Mouse (Mus musculus) midbrain, embryonic 14.5 days (tissue): ENCODE data around the gene Lrp1. TPM values are rescaled to one million over a fixed set of nuclear protein-coding genes. Genes with fewer than 3 reads are reported as not detected.

Experiments
- ATAC-seq: fragments of 200-750 bp; cut with Nextera tagmentation; 2 replicates; pipeline ENCODE4 v1.8.0; 2017; ENCODE audit warnings: moderate number of reproducible peaks, moderate library complexity; ENCODE audit not compliant: low FRiP score, low TSS enrichment
- DNase-seq: peaks from one replicate; pipeline ENCODE4 v3.0.0-alpha.2; 2015
- H3K27ac ChIP-seq: fragments of 300-500 bp; sonication (generic); replicated peaks from 2 replicates; pipeline ENCODE4 v1.5.1; 2014; ENCODE audit warnings: mild to moderate bottlenecking, low read depth, low read length, moderate library complexity
- H3K27me3 ChIP-seq: fragments of 300-500 bp; sonication (generic); 2 replicates; pipeline ENCODE4 v1.6.1; 2014; ENCODE audit warnings: low read length, control low read depth, mixed read lengths; ENCODE audit not compliant: control insufficient read depth, insufficient read depth
- H3K36me3 ChIP-seq: fragments of 300-500 bp; sonication (generic); 2 replicates; pipeline ENCODE4 v1.6.1; 2014; ENCODE audit warnings: low read length, control low read depth; ENCODE audit not compliant: control insufficient read depth, insufficient read depth
- H3K4me1 ChIP-seq: fragments of 300-500 bp; sonication (generic); 2 replicates; pipeline ENCODE4 v1.6.1; 2014; ENCODE audit warnings: mild to moderate bottlenecking, antibody characterized with exemption, low read length, control low read depth; ENCODE audit not compliant: control insufficient read depth, insufficient read depth
- H3K4me2 ChIP-seq: fragments of 300-500 bp; sonication (generic); 2 replicates; pipeline ENCODE4 v1.6.1; 2014; ENCODE audit warnings: mild to moderate bottlenecking, low read length, moderate library complexity
- H3K4me3 ChIP-seq: fragments of 300-500 bp; sonication (generic); replicated peaks from 2 replicates; pipeline ENCODE4 v1.5.1; 2014; ENCODE audit warnings: low read depth, low read length
- H3K9ac ChIP-seq: fragments of 300-500 bp; sonication (generic); replicated peaks from 2 replicates; pipeline ENCODE4 v1.6.1; 2014; ENCODE audit warnings: mild to moderate bottlenecking, low read length, moderate library complexity
- H3K9me3 ChIP-seq: fragments of 300-500 bp; sonication (generic); 2 replicates; pipeline ENCODE4 v1.6.1; 2016; ENCODE audit warnings: low read length, control low read depth, mixed read lengths; ENCODE audit not compliant: control insufficient read depth
- WGBS: fragments of 180-500 bp; shearing (Covaris S2); extraction: QIAGEN DNeasy Blood & Tissue Kit; methylation state at CpG from one replicate; pipeline ENCODE4 v1.1.7; 2014; 5-methylcytosine and 5-hydroxymethylcytosine counted together
- polyA plus RNA-seq: library from polyadenylated mRNA; unstranded; fragments of >200 nt; fragmentation: Nextera tagmentation; extraction: Ambion mirVana; gene quantifications from 2 replicates; pipeline ENCODE4 v1.2.1, GENCODE M21; 2014

The Lrp1 gene
- polyA plus RNA-seq, 1 experiment from 2014 or later: 131 TPM

DNA sequence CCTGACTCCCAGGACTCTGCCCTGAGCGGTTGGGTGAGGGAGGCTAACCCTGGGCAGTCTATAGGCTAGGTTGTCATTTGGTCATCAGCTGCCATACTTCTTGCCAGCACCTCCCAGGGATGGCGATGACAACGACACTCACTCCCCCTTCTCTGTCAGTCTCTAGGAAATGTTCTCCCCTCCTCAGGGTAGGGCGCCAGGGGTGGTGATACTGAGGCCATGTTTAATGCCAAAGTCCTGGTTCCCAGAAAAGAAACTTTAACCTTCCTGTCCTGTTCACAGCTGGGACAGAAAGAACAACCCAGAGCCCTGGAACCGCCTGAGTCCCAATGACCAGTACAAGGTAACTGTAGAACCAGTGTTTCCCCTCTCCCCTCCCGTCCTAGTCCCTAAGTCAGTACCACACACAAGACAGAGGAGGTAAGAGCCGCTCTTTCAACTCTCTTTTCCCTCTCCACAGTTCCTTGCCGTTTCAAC lies 104.9 kb downstream of the Lrp1 start:
- H3K4me3 ChIP-seq: no peak overlapping the region
- no peaks in the 10 kb centered on the region for H3K9me3 ChIP-seq
- peaks cover 9% of the 10 kb centered on the region; the same call in 1 of the 2 replicates for H3K27me3 ChIP-seq
- H3K9ac ChIP-seq: no peak overlapping the region
- H3K36me3 ChIP-seq: peaks cover 6% of the 10 kb centered on the region; the same call in 1 of the 2 replicates
- no peak overlapping the region for H3K27ac ChIP-seq
- peaks cover 65% of the 10 kb centered on the region for H3K4me1 ChIP-seq
- 18% methylated on average over 8 of the region's 8 CpGs for WGBS
- no peak for ATAC-seq
- H3K4me2 ChIP-seq: no peak overlapping the region
- DNase-seq: no peak

DNA sequence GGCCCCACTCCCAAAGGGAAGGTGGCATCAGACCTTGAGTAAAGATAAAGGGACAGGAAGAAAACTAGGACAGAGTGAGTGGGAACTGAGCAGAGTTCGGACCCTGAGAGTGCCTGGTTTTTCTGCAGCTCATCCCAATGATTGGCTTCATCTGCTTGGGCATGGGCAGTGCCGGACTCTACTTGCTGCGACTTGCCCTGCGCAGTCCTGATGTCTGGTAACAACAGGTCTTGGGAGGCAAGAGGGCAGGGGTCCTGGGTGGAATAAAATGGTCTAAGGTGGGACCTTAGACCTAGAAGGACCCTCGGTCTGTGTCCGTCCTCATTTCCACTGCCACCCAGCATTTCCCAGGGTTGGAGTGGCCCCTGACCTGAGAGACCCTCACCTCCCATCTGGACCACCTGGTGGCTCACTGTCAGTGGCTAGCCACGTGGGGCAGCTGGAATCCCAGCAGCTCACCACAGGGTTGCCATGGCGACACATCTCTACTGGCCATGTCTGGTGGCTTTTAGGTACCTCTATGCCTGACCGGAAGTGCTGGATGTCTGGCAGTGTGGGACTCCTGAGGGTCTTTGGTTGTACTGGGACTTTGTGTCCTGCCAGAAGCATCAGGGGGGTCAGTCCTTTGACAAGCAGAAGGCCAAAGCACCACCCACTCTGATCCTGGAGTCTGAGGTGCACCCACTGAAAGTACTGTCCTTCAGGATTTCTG lies 105.5 kb downstream of the Lrp1 start:
- DNase-seq (no peak), ATAC-seq (no peak)
- H3K9me3 ChIP-seq: no peaks in the 10 kb centered on the region
- H3K4me1 ChIP-seq: peaks cover 67% of the 10 kb centered on the region
- H3K27me3 ChIP-seq: peaks cover 9% of the 10 kb centered on the region; the same call in 1 of the 2 replicates
- H3K4me2 ChIP-seq: no peak overlapping the region; the same call in 1 of the 2 replicates
- WGBS: 26% methylated on average over 9 of the region's 9 CpGs
- no peak overlapping the region for H3K9ac ChIP-seq
- H3K36me3 ChIP-seq: peaks cover 6% of the 10 kb centered on the region; the same call in 1 of the 2 replicates
- H3K27ac ChIP-seq: 0 out of 2 replicates have a peak overlapping the region, but pooled peaks have one; percentile 20
- no peak overlapping the region for H3K4me3 ChIP-seq

DNA sequence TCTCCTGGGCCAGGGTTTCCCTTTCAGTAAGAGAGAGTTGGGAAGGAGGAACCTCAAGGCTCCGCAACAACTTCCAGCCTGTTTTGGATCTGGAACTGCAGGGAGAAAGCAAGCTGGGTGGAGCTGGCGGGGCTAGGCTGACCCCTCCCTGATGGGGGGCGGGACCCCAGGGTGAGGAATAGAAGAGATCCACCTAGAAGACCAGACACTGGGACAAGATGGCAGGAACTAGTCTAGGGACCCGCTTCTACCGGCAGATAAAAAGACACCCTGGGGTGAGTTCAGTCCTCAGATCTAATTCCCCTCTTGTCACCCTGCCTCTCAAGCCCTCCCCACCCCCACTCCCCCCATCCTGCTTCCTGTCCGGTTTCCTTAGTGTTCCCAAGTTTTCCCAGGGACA lies 106.2 kb downstream of the Lrp1 start, which contains the start of gene Ndufa4l2:
Ndufa4l2 (plus strand) TSS at position 204 of the 400 bp plus-strand sequence.
- H3K4me2 ChIP-seq: peak within 1 kb of the TSS; percentile 89
- no peak for ATAC-seq
- H3K4me1 ChIP-seq: peaks cover 74% of the 10 kb centered on the region
- peaks cover 9% of the 10 kb centered on the region; the same call in 1 of the 2 replicates for H3K27me3 ChIP-seq
- peak within 1 kb of the TSS; percentile 99 for H3K27ac ChIP-seq
- H3K4me3 ChIP-seq: no peak within 1 kb of the TSS
- H3K36me3 ChIP-seq: peaks cover 6% of the 10 kb centered on the region; the same call in 1 of the 2 replicates
- H3K9me3 ChIP-seq: no peaks in the 10 kb centered on the region
- H3K9ac ChIP-seq: no peak within 1 kb of the TSS
- peak; percentile 3 for DNase-seq
- 10% methylated on average over 6 of the region's 6 CpGs for WGBS

DNA sequence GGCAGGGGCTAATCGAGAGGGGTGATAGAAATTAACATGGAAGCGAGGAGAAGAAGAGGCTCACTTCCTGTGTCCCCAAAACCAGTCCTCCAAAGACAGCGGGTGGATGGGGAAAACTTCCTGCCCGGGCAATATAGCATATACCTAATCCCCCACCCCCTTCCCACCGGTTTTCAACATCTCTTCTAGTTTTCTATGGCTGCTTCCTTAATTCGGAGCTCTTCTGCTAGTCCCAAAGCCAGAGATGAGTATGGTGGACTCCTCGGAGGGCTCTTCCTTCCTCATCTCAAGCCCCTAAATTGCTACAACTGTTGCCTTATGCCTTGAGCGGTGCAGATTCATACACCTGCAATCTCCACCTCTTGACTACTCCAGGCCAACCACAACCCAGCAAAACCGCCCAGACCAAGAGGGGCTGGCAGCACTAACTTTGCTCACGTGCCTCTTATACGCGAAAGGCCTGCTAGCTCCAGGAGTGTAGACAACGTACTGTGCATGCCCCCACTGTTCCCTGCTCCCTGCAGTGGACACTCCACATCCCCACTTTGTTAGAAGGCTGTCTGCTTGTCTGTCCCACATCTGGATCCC lies 106.7 kb downstream of the Lrp1 start:
- Histone ChIP-seq H3K27ac (peak overlapping the region; percentile 99), H3K9ac (no peak overlapping the region), H3K36me3 (peaks cover 6% of the 10 kb centered on the region; the same call in 1 of the 2 replicates), H3K4me2 (peak overlapping the region; percentile 89), H3K9me3 (no peaks in the 10 kb centered on the region), H3K4me3 (no peak overlapping the region), H3K27me3 (peaks cover 9% of the 10 kb centered on the region; the same call in 1 of the 2 replicates), H3K4me1 (peaks cover 80% of the 10 kb centered on the region)
- no peak for DNase-seq
- 11% methylated on average over 13 of the region's 13 CpGs for WGBS
- no peak for ATAC-seq

DNA sequence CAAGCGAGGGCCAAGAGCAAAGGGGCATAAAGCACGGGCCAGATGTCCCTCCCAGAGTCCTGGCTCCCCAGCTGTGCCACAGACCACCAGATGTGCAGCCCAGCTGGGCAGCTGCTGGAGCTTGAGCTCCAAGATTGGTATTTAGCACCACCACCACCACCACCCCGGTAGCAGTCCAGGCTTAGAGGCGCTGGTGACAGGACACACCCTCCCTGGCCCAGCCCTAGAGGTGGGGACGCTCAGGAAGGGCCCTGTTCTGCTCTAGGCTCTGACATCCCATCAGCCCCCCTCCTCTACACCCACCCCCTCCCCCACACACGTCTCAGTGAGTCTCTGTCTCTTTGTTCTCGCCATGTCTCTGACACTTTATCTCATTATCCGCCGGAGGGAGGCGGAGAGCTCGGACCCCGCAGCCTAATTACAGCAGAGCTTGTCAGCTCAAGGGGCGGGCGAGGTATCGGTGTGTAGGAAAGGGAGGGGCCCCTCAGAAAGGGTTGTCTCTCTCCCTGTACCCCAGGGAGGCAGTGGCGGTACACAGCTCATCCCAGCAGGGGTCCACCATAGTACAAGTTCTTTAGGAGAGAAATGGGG lies 107.4 kb downstream of the Lrp1 start:
- Histone ChIP-seq H3K36me3 (peaks cover 6% of the 10 kb centered on the region; the same call in 1 of the 2 replicates), H3K9me3 (no peaks in the 10 kb centered on the region), H3K27me3 (peaks cover 9% of the 10 kb centered on the region; the same call in 1 of the 2 replicates), H3K9ac (no peak overlapping the region; the same call in 1 of the 2 replicates), H3K4me3 (0 out of 2 replicates have a peak overlapping the region, but pooled peaks have one; percentile 10), H3K27ac (peak overlapping the region; percentile 99), H3K4me1 (peaks cover 84% of the 10 kb centered on the region), H3K4me2 (peak overlapping the region; percentile 89)
- under 1% methylated on average over 16 of the region's 16 CpGs for WGBS
- ATAC-seq (no peak), DNase-seq (peak; percentile 75)

DNA sequence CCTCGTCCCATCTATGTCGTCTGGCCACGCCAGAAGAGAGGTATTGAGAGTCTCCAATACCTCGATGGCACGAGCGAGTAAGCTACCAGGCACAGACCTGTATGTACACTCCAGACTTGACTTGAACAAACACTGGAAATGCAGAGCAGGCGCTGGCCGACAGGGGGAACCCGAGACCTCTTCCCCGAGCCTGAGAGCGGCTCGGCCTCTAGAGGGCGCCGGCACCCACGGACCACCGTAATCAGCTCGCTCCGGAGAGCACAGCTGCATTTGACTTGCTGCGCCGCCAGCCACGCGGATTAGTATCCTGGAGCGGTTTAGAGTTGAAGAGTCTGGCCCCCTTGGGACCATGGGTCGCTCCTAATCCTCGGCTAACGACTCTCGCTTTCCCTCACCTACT lies 108.1 kb downstream of the Lrp1 start:
- ATAC-seq (peak; percentile 18; the same call in 1 of the 2 replicates), DNase-seq (peak; percentile 96)
- H3K36me3 ChIP-seq: peaks cover under 1% of the 10 kb centered on the region; the same call in 1 of the 2 replicates
- H3K27me3 ChIP-seq: peaks cover 9% of the 10 kb centered on the region; the same call in 1 of the 2 replicates
- no peaks in the 10 kb centered on the region for H3K9me3 ChIP-seq
- H3K4me1 ChIP-seq: peaks cover 87% of the 10 kb centered on the region
- 0% methylated on average over 27 of the region's 27 CpGs for WGBS
- H3K27ac ChIP-seq: peak overlapping the region; percentile 99
- 0 out of 2 replicates have a peak overlapping the region, but pooled peaks have one; percentile 10 for H3K4me3 ChIP-seq
- H3K9ac ChIP-seq: peak overlapping the region; percentile 86; the same call in 1 of the 2 replicates
- H3K4me2 ChIP-seq: peak overlapping the region; percentile 89

DNA sequence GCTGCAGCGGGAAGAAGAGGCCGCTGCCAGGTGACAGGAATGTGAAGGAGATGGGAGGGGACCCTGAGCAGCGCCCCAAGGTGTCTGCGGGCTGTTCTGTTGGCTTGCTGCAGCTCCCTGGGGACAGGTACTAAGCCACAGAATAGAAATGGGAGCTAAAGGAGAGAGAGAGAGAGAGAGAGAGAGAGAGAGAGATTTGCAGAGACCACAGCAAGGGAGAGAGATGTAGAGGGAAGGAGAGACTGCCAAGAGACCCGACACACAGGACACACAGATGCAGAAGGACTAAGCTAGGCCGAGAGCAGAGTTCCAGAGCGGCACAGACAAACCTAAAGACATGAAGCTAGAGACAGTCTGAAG lies 108.7 kb downstream of the Lrp1 start:
- Histone ChIP-seq H3K4me3 (peak overlapping the region; percentile 41), H3K9ac (peak overlapping the region; percentile 86), H3K4me1 (peaks cover 81% of the 10 kb centered on the region), H3K27ac (peak overlapping the region; percentile 99), H3K27me3 (peaks cover 13% of the 10 kb centered on the region), H3K36me3 (no peaks in the 10 kb centered on the region), H3K9me3 (no peaks in the 10 kb centered on the region), H3K4me2 (peak overlapping the region; percentile 89)
- DNase-seq (no peak), ATAC-seq (no peak)
- WGBS: 4% methylated on average over 7 of the region's 7 CpGs

DNA sequence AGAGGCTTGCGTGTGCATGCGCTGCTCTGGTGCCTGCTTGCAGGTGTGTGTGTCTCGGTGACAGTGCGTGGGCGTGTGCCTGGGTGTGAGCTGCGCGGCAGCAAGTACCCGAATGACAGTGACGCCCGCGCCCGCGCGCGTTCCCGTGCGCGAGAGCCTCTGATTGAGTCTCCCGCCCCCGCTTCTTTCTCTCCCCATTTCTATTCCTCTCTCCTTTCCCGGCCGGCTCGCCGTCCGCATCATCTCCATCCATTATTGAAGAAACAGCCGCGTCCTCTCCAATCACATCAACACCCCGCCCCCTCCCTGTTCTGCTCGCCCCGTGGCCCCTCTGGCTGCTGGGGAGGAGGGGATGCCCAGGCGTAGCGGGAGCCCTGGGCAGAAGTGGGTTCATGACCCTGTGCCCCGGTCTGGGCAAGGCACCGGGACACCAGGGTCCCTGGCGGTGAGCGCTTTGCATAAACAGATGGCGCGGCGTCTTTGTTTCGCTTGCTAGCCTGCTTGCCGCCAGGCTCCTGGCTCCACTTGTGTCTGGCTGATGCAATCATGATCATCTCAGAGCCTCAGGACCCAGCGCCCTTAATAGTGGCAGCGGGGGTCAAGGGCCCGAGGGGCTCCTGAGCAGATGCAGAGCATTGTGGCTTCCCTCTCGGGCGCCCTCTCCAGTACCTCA lies 109.2 kb downstream of the Lrp1 start:
- Histone ChIP-seq H3K4me3 (peak overlapping the region; percentile 41), H3K4me1 (peaks cover 76% of the 10 kb centered on the region), H3K27ac (peak overlapping the region; percentile 99), H3K9ac (peak overlapping the region; percentile 86), H3K36me3 (0 out of 2 replicates have a peak, but pooled peaks cover 4% of the 10 kb centered on the region), H3K27me3 (peaks cover 18% of the 10 kb centered on the region), H3K4me2 (peak overlapping the region; percentile 89), H3K9me3 (no peaks in the 10 kb centered on the region)
- peak; percentile 90 for DNase-seq
- WGBS: under 1% methylated on average over 46 of the region's 46 CpGs
- peak; percentile 11; the same call in 1 of the 2 replicates for ATAC-seq
